Mouse (Mus musculus): ENCODE results near the gene Atp5d. TPM values are rescaled to one million over a fixed set of nuclear protein-coding genes. Genes with fewer than 3 reads are reported as not detected.

Atp5d gene
- polyA plus RNA-seq, 1 experiment from 2014 or later, result 529 TPM

- H3K27me3 ChIP-seq (ENCODE audit: insufficient read depth, low read length), result no peaks in the 10 kb centered on the region
- peak overlapping the region; percentile 82 for H3K4me2 ChIP-seq
- peak; percentile 1; the same call in 1 of the 2 replicates for ATAC-seq (ENCODE audit: insufficient read depth)
- no peak overlapping the region for H3K9ac ChIP-seq
- no peaks in the 10 kb centered on the region for H3K9me3 ChIP-seq (ENCODE audit: low read depth, low read length)
- peaks cover 44% of the 10 kb centered on the region for H3K4me1 ChIP-seq (ENCODE audit: insufficient read depth)
- peak overlapping the region; percentile 97 for H3K27ac ChIP-seq (ENCODE audit: low read depth)
- TF ChIP-seq CTCF (IDR thresholded peaks at IDR 0.05; ENCODE audit: low read depth), result no peak
- WGBS, result 9% methylated on average over 18 of the region's 18 CpGs
- peak; percentile 77 for DNase-seq
- peaks cover 50% of the 10 kb centered on the region for H3K36me3 ChIP-seq (ENCODE audit: insufficient read depth)
- H3K4me3 ChIP-seq (ENCODE audit: low read depth, low read length), result peak overlapping the region; percentile 1; the same call in 1 of the 2 replicates
Observed at GRCm38 (mm10) chr10:80158307-80158986, 20.0 kb downstream of the Atp5d start.

GRCm38 (mm10) chr10:80159021-80159560 lies 20.7 kb downstream of the Atp5d start:
- peak; percentile 4 for ATAC-seq (ENCODE audit: insufficient read depth)

GRCm38 (mm10) chr10:80159561-80160454 lies 21.4 kb downstream of the Atp5d start:
- peak overlapping the region; percentile 97 for H3K27ac ChIP-seq (ENCODE audit: low read depth)
- H3K27me3 ChIP-seq (ENCODE audit: insufficient read depth, low read length), result no peaks in the 10 kb centered on the region
- no peak for TF ChIP-seq CTCF (IDR thresholded peaks at IDR 0.05; ENCODE audit: low read depth)
- H3K4me1 ChIP-seq (ENCODE audit: insufficient read depth), result peaks cover 49% of the 10 kb centered on the region
- H3K4me2 ChIP-seq, result peak overlapping the region; percentile 82
- DNase-seq (peak; percentile 100), ATAC-seq (ENCODE audit: insufficient read depth) (peak; percentile 77)
- under 1% methylated on average over 55 of the region's 55 CpGs for WGBS
- peak overlapping the region; percentile 39 for H3K4me3 ChIP-seq (ENCODE audit: low read depth, low read length)
- H3K9ac ChIP-seq, result peak overlapping the region; percentile 51
- no peaks in the 10 kb centered on the region for H3K9me3 ChIP-seq (ENCODE audit: low read depth, low read length)
- H3K36me3 ChIP-seq (ENCODE audit: insufficient read depth), result peaks cover 37% of the 10 kb centered on the region

More at GRCm38 (mm10) chr10:80159021-80159560, 20.7 kb downstream of the Atp5d start:
- Histone ChIP-seq H3K9me3 (ENCODE audit: low read depth, low read length) (no peaks in the 10 kb centered on the region), H3K36me3 (ENCODE audit: insufficient read depth) (peaks cover 44% of the 10 kb centered on the region), H3K4me1 (ENCODE audit: insufficient read depth) (peaks cover 44% of the 10 kb centered on the region), H3K9ac (peak overlapping the region; percentile 40), H3K4me3 (ENCODE audit: low read depth, low read length) (peak overlapping the region; percentile 39), H3K4me2 (peak overlapping the region; percentile 82), H3K27ac (ENCODE audit: low read depth) (peak overlapping the region; percentile 97), H3K27me3 (ENCODE audit: insufficient read depth, low read length) (no peaks in the 10 kb centered on the region)
- TF ChIP-seq CTCF (IDR thresholded peaks at IDR 0.05; ENCODE audit: low read depth), result no peak
- WGBS, result 9% methylated on average over 12 of the region's 12 CpGs
- peak; percentile 61 for DNase-seq

- WGBS, result under 1% methylated on average over 33 of the region's 33 CpGs
- Histone ChIP-seq H3K27me3 (ENCODE audit: insufficient read depth, low read length) (no peaks in the 10 kb centered on the region), H3K4me3 (ENCODE audit: low read depth, low read length) (peak overlapping the region; percentile 39), H3K9ac (peak overlapping the region; percentile 51), H3K27ac (ENCODE audit: low read depth) (peak overlapping the region; percentile 97), H3K9me3 (ENCODE audit: low read depth, low read length) (no peaks in the 10 kb centered on the region), H3K4me1 (ENCODE audit: insufficient read depth) (peaks cover 55% of the 10 kb centered on the region), H3K4me2 (peak overlapping the region; percentile 82), H3K36me3 (ENCODE audit: insufficient read depth) (peaks cover 28% of the 10 kb centered on the region)
- TF ChIP-seq CTCF (IDR thresholded peaks at IDR 0.05; ENCODE audit: low read depth), result 0 out of 2 replicates have a peak, but pooled peaks have one; percentile 5
- DNase-seq, result peak; percentile 82
- no peak for ATAC-seq (ENCODE audit: insufficient read depth)
Observed at GRCm38 (mm10) chr10:80160455-80161371, 22.3 kb downstream of the Atp5d start.

GRCm38 (mm10) chr10:80161522-80162242 lies 23.2 kb downstream of the Atp5d start:
- Histone ChIP-seq H3K36me3 (ENCODE audit: insufficient read depth) (peaks cover 18% of the 10 kb centered on the region), H3K27me3 (ENCODE audit: insufficient read depth, low read length) (no peaks in the 10 kb centered on the region), H3K9me3 (ENCODE audit: low read depth, low read length) (no peaks in the 10 kb centered on the region), H3K4me3 (ENCODE audit: low read depth, low read length) (peak overlapping the region; percentile 39), H3K4me1 (ENCODE audit: insufficient read depth) (peaks cover 59% of the 10 kb centered on the region), H3K4me2 (peak overlapping the region; percentile 82), H3K9ac (peak overlapping the region; percentile 51), H3K27ac (ENCODE audit: low read depth) (peak overlapping the region; percentile 97)
- ATAC-seq (ENCODE audit: insufficient read depth) (peak; percentile 24), DNase-seq (peak; percentile 81)
- WGBS, result 8% methylated on average over 7 of the region's 7 CpGs
- no peak for TF ChIP-seq CTCF (IDR thresholded peaks at IDR 0.05; ENCODE audit: low read depth)
